Mouse (Mus musculus) testis, adult 2 months (tissue): ENCODE results near the gene Sap30bp. TPM values are rescaled to one million over a fixed set of nuclear protein-coding genes. Genes with fewer than 3 reads are reported as not detected.

Experiments used
- H3K27ac ChIP-seq: fragments of 200-500 bp; 2 replicates; pipeline ENCODE4 v1.5.1; 2012; ENCODE audit warnings: low read depth, low read length; ENCODE audit not compliant: control insufficient read depth, insufficient read depth
- H3K27me3 ChIP-seq: fragments of 200-500 bp; 2 replicates; pipeline ENCODE4 v1.6.1; 2012; ENCODE audit warnings: mild to moderate bottlenecking, low read length, moderate library complexity; ENCODE audit not compliant: control insufficient read depth, insufficient read depth
- H3K36me3 ChIP-seq: fragments of 200-500 bp; 2 replicates; pipeline ENCODE4 v1.6.1; 2012; ENCODE audit warnings: mild to moderate bottlenecking, low read length; ENCODE audit not compliant: control insufficient read depth, insufficient read depth
- H3K4me1 ChIP-seq: fragments of 200-500 bp; 2 replicates; pipeline ENCODE4 v1.6.1; 2012; ENCODE audit warnings: low read length; ENCODE audit not compliant: control insufficient read depth, insufficient read depth
- H3K4me3 ChIP-seq: fragments of 200-500 bp; 2 replicates; pipeline ENCODE4 v1.5.1; 2012; ENCODE audit warnings: low read depth, mild to moderate bottlenecking, low read length, moderate library complexity, mixed read lengths; ENCODE audit not compliant: control insufficient read depth
- CTCF ChIP-seq: fragments of 200-500 bp; IDR thresholded peaks from 2 replicates; pipeline ENCODE4 v1.5.1; 2012; ENCODE audit warnings: low read depth, mild to moderate bottlenecking, inconsistent platforms, low read length, moderate library complexity; ENCODE audit not compliant: control insufficient read depth, insufficient read depth, insufficient replicate concordance
- POLR2A ChIP-seq: fragments of 200-500 bp; IDR thresholded peaks from 2 replicates; pipeline ENCODE4 v1.6.1; 2012; ENCODE audit warnings: low read depth, mild to moderate bottlenecking, inconsistent platforms, low read length, moderate library complexity; ENCODE audit not compliant: control insufficient read depth
- polyA plus RNA-seq: library from polyadenylated mRNA; depleted of rRNA; stranded (reverse); fragments of >200 nt; gene quantifications from 2 replicates; pipeline ENCODE4 v1.2.3, GENCODE M21; 2012

The Sap30bp gene
- polyA plus RNA-seq, 1 experiment: 20.2 TPM

DNA sequence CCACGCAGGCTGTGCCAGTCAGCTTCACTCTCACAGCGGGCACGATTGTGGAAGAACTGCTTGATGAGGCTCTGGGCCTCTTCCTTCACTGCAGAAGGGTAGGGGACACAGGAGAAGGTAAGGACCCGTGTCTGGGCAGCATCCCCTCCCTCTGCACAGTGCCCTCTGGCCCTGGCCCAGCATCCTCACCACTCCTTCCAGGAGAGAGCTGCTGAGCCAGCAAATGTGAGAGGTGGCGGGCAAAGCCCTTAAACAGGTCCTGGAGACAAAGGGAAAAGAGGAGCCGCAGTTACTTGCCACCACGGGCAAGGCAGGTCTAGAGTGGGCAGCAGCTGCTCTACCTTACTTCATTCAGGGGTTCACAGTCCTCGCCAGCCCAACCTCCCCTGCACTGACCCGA, 40.0 kb upstream of the Sap30bp start:
- H3K36me3 ChIP-seq: no peaks in the 10 kb centered on the region
- no peaks in the 10 kb centered on the region for H3K27me3 ChIP-seq
- no peak for TF ChIP-seq CTCF
- no peak for TF ChIP-seq POLR2A
- H3K27ac ChIP-seq: no peak overlapping the region
- no peaks in the 10 kb centered on the region; the same call in none of the 2 replicates for H3K4me1 ChIP-seq
- no peak overlapping the region for H3K4me3 ChIP-seq

DNA sequence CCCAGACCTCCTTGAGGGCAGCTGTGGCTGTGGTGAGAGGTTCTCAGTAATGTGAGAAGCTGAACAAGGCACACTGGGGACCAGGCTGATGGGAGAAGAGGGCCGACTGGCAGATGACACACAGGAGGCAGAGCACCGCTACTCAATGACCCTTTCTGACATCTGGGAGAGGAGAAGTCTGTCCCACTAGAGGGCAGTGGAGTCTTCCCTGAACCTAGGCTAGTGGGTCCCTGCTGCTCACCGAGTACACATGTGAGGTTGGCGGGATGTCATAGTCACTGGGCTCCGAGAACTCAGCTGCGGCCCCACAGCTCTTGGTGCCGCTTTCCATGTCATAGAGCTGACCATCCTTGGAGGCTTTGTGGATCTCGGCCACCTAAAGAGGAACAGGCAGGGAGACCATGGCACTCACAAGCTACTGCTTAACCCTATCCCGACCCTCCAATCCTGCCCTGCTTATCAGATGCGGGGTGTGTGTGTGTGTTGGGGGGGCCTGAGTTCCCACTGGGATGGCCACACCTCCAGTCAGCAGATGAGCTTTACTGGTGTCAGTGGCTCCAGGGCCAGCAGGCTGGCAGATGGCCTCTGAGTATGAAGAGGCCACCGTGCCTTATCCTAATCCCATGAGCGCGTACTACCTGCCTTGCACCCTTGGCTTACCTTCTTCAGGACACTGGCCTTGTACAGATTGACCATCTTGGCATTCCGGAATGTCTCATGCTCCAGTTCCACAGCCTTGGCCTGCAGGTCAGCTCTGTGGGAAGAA, 38.1 kb upstream of the Sap30bp start:
- H3K4me1 ChIP-seq: no peaks in the 10 kb centered on the region; the same call in none of the 2 replicates
- H3K4me3 ChIP-seq: no peak overlapping the region
- no peaks in the 10 kb centered on the region for H3K36me3 ChIP-seq
- no peak overlapping the region for H3K27ac ChIP-seq
- TF ChIP-seq CTCF: peak; percentile 34; the same call in 1 of the 2 replicates
- TF ChIP-seq POLR2A: no peak
- no peaks in the 10 kb centered on the region for H3K27me3 ChIP-seq

DNA sequence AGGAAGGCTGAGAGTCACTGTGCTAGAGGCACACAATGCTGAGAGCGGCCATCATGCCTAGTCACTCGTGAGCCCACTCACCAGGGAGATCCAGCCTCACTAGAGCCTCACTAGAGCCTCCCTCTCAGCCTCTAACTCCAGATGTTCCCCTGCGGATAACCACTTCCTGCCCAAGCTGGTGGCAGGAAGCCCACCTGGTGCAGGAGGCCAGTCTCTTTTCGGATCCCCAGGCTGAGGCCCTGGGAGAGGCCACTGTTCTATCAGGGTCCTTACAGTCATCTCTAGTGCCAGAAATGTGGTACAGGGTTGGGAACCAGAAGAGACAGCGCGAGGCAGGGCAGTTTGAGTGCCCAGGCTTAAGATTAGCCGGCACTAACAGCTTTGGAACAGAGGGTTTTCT, 34.6 kb upstream of the Sap30bp start:
- no peak overlapping the region for H3K4me3 ChIP-seq
- no peaks in the 10 kb centered on the region for H3K27me3 ChIP-seq
- TF ChIP-seq POLR2A: no peak
- TF ChIP-seq CTCF: no peak
- no peaks in the 10 kb centered on the region for H3K36me3 ChIP-seq
- H3K4me1 ChIP-seq: peaks cover 2% of the 10 kb centered on the region
- no peak overlapping the region for H3K27ac ChIP-seq

DNA sequence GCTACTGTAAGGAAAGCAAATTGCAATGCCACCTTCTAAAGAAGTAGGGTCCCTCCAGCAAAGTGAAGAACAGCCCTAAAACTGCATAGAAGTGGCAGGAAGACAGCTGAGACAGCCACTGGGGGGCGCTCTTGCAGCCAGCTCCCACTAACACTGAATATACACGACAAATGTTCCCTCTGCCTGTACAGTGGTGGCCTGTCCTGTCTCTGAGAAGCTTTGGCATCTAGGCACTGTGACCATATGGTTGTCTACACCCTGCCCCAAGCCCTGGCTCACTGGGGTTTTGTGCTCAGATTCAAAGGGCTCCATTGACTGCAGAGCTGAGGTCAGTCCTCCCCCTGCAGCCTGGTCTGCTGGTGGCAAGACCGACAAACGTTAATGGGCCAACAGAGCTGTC, 34.2 kb upstream of the Sap30bp start:
- Histone ChIP-seq H3K36me3 (no peaks in the 10 kb centered on the region), H3K4me3 (no peak overlapping the region), H3K27me3 (no peaks in the 10 kb centered on the region), H3K27ac (no peak overlapping the region), H3K4me1 (peaks cover 2% of the 10 kb centered on the region)
- peak; percentile 64; the same call in 1 of the 2 replicates for TF ChIP-seq CTCF
- no peak for TF ChIP-seq POLR2A

DNA sequence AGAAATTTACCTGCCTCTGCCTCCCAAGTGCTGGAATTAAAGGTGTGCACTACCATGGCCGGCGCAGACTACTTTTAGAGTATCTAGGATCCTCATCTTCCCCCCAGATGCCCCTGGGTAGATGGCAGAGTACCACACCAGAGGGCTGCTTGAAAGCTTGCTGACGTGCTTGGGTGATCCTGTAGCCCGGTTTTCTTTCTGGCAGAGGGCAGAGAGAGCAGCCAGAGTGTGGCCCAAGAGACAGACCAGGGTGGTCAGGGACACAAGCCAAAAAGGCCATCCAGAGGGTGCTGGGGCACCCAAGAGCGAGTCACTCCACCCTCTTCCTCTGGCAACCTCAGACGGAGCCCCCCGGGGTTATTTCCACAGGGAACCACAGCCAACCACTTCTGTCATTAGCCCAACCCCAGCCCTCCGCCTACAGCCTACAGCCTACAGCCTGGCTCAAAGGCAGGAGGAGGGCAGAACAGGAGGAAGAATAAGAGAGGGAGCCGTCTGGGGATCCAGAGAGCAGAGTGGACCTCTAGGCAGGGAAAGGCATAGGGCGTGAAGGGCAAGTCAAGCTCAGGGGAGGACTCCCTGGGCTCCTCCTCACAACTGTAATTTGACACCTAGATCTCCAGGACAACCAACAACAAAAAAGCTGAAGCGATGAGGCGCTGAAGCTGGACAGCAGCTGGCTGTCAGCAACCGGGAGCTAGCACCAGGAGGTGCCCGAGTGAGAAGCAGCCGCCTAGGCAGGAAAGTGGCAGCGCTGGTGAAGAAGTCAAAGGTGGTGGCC, 33.4 kb upstream of the Sap30bp start, which contains the start of gene Smim5:
Smim5 (plus strand) TSS at position 481 of the 781 bp plus-strand sequence.
- Histone ChIP-seq H3K4me3 (no peak within 1 kb of the TSS), H3K27ac (no peak within 1 kb of the TSS), H3K4me1 (peaks cover 2% of the 10 kb centered on the region), H3K36me3 (no peaks in the 10 kb centered on the region), H3K27me3 (no peaks in the 10 kb centered on the region)
- TF ChIP-seq POLR2A: no peak
- TF ChIP-seq CTCF: no peak

DNA sequence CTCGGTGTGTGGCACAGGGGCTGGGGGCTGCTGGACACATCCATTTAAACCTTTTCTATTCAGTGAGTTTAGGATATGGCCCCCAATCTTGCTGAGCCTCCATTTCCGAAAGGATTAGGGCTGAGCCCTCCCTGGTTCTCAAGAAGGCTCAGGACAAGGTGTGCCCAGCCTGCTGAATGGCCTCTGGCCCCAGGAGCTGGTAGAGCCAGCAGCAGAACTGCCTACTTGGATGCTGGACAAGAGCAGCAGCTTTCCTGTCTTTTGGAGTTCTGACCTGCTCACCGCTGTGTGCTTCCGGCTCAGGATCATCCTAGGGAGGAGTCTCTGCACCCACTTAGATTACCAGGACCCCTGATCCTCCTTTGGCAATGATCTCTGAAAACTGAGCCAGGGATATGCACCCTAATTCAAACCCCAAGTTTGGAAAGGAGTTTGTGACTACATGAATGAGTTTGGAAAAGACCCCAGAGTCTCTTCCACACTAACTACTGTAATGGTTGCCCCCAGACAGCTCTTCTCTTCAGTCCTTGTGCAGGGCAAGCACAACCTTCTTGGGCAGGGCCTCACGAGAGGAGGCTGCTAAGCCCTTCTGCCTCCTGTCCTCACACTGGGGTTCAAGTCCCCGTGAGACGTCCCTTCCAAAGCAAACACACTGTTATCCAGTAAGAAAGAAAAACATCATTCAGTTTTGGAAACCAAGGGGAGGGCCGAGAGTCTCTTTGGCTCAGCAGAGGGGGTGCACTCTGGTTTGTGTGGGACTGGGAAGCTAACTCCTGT, 32.3 kb upstream of the Sap30bp start:
- no peaks in the 10 kb centered on the region for H3K27me3 ChIP-seq
- no peak overlapping the region for H3K27ac ChIP-seq
- TF ChIP-seq POLR2A: no peak
- TF ChIP-seq CTCF: no peak
- H3K4me1 ChIP-seq: peaks cover 2% of the 10 kb centered on the region
- H3K4me3 ChIP-seq: no peak overlapping the region
- no peaks in the 10 kb centered on the region for H3K36me3 ChIP-seq

DNA sequence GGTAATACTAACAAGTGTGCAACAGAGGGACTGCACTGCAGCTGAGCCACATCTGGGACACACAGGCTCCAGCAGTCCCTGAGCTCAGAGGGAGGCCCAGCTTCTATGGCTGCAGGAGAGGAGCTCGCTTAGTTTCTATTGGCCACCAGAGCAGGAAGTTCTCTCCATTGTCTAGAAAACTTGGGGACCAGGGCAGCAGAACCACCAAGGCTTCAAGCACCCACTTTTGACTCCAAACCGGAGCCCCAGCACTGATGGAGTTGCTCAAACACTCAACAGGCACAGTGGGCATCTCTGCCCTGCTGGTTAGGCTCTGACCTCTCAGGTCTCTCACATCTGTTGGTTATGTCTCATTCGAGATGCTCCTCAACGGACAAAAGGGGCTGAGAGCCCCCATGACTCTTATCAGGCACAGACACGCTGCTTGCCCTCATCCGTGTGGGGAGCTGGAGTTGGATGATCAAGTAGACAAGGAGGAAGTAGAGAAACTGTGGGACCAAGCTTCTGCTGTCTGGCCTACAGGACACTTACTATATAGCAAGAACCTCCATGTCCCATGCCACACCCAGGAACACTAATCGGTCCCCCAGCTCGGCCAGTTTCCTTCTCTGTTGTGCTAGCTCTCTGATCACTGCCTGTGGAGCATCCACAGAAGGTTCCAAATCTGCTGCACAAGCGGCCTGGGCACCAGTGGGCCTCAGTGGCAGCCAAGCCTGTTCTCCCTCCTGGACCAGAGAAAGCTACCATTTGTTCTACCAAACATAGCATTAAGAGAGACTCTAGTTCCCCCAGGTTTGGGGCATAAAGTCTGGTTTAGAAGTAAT, 31.5 kb upstream of the Sap30bp start:
- H3K27ac ChIP-seq: no peak overlapping the region
- H3K36me3 ChIP-seq: no peaks in the 10 kb centered on the region
- no peaks in the 10 kb centered on the region for H3K27me3 ChIP-seq
- TF ChIP-seq CTCF (no peak), POLR2A (no peak)
- no peak overlapping the region for H3K4me3 ChIP-seq
- H3K4me1 ChIP-seq: peaks cover 2% of the 10 kb centered on the region
